Mouse (Mus musculus) left cerebral cortex, adult 18-20 months (tissue): ENCODE data around the gene Cyp4f15. TPM values are rescaled to one million over a fixed set of nuclear protein-coding genes. Genes with fewer than 3 reads are reported as not detected.

Experiments used
- total RNA-seq, 2 experiments: library from RNA; stranded (reverse); gene quantifications; 2 replicates each; pipeline ENCODE4 v1.2.3; 2021

Gene Cyp4f15
- total RNA-seq, 2 experiments from 2014 or later, result 16.4 to 21.2 TPM

Other genes starting within 250 kb of the Cyp4f15 start
- gene Cyp4f39, start 232.9 kb upstream of the Cyp4f15 start, total RNA-seq, result not detected
- 1 to 10 TPM; 2.9 to 3.4 TPM for gene Cyp4f17, start 179.6 kb upstream of the Cyp4f15 start, total RNA-seq
- gene Cyp4f16, start 149.1 kb upstream of the Cyp4f15 start, total RNA-seq, result 1 to 10 TPM; 5.2 to 6.8 TPM
- not detected for gene Cyp4f37, start 64.3 kb upstream of the Cyp4f15 start, total RNA-seq
- gene Cyp4f40, start 26.7 kb upstream of the Cyp4f15 start, total RNA-seq, result not detected
- 10 to 100 TPM; 77.4 to 81.3 TPM for gene Zfp871, start 102.7 kb downstream of the Cyp4f15 start, total RNA-seq
- gene Zfp811, start 124.3 kb downstream of the Cyp4f15 start, total RNA-seq, result 1 to 10 TPM; 4.3 to 5.9 TPM
- 10 to 100 TPM; 23.1 to 24.0 TPM for gene Zfp799, start 144.6 kb downstream of the Cyp4f15 start, total RNA-seq
- gene Zfp870, start 206.0 kb downstream of the Cyp4f15 start, total RNA-seq, result 10 to 100 TPM; 10.8 to 12.7 TPM
- 1 to 10 TPM; 5.2 to 5.5 TPM for gene Cyp4f14, start 231.7 kb downstream of the Cyp4f15 start, total RNA-seq